Mouse (Mus musculus) CH12.LX (cell line): ENCODE measurements around the gene Strn. TPM values are rescaled to one million over a fixed set of nuclear protein-coding genes. Genes with fewer than 3 reads are reported as not detected.

ENCODE experiments used
- DNase-seq: peaks from one replicate; pipeline ENCODE4 v3.0.0-alpha.2; 2013; ENCODE audit errors: extremely low read depth
- H3K27ac ChIP-seq: 2 replicates; pipeline ENCODE4 v1.5.1; 2012; ENCODE audit warnings: low read depth, mild to moderate bottlenecking, control low read depth, moderate library complexity; ENCODE audit not compliant: insufficient read depth
- H3K27me3 ChIP-seq: replicated peaks from 2 replicates; pipeline ENCODE3; 2012; ENCODE audit warnings: inconsistent platforms
- H3K36me3 ChIP-seq, 2 experiments: replicated peaks in 1 of 2; 2 replicates each; pipeline versions ENCODE3 to v1.6.1; 2012; ENCODE audit warnings: inconsistent platforms in 1 of 2, low read length in 1 of 2, mild to moderate bottlenecking in 1 of 2, mixed read lengths in 1 of 2, moderate library complexity in 1 of 2; ENCODE audit not compliant: control insufficient read depth in 1 of 2, insufficient read depth in 1 of 2
- H3K4me1 ChIP-seq, 2 experiments: 2 replicates each; pipeline ENCODE4 v1.6.1; 2012; ENCODE audit warnings: inconsistent platforms in 1 of 2, moderate library complexity in 1 of 2; ENCODE audit not compliant: insufficient read depth in 2 of 2, control insufficient read depth in 1 of 2
- H3K4me2 ChIP-seq: 2 replicates; pipeline ENCODE4 v1.6.1; 2012; ENCODE audit warnings: low read depth, mild to moderate bottlenecking, control low read depth; ENCODE audit not compliant: poor library complexity, insufficient read depth, severe bottlenecking
- H3K4me3 ChIP-seq, 3 experiments: fragments of 150-350 bp in 1 of 3; sonication (generic) in 1 of 3; replicated peaks in 1 of 3; 2 replicates each; pipeline versions ENCODE3 to v1.5.1; 2011 to 2012; ENCODE audit warnings: low read depth in 2 of 3, low read length in 2 of 3, mild to moderate bottlenecking in 2 of 3, moderate library complexity in 2 of 3, control low read depth in 1 of 3, improper control_type of control experiment in 1 of 3, inconsistent platforms in 1 of 3, mixed read lengths in 1 of 3; ENCODE audit not compliant: poor library complexity in 1 of 3
- H3K79me2 ChIP-seq: replicated peaks from 2 replicates; pipeline ENCODE4 v1.6.1; 2012; ENCODE audit warnings: mild to moderate bottlenecking, moderate library complexity; ENCODE audit not compliant: control insufficient read depth, poor library complexity, insufficient read depth, severe bottlenecking; ENCODE audit errors: extremely low read depth
- H3K9ac ChIP-seq: 2 replicates; pipeline ENCODE4 v1.6.1; 2012; ENCODE audit warnings: low read depth, mild to moderate bottlenecking, control low read depth, moderate library complexity; ENCODE audit not compliant: insufficient read depth
- H3K9me3 ChIP-seq: replicated peaks from 2 replicates; pipeline ENCODE3; 2012; ENCODE audit warnings: low read length, inconsistent platforms, mixed read lengths
- BHLHE40 ChIP-seq: IDR thresholded peaks from 2 replicates; pipeline ENCODE4 v1.6.1; 2011; ENCODE audit warnings: mild to moderate bottlenecking, low read depth, low read length, improper control_type of control experiment
- CHD1 ChIP-seq: IDR thresholded peaks from 2 replicates; pipeline ENCODE4 v1.6.1; 2012; ENCODE audit warnings: low read depth, low read length, improper control_type of control experiment, inconsistent platforms
- CTCF ChIP-seq, 2 experiments: IDR thresholded peaks in 1 of 2; conservative IDR thresholded peaks in 1 of 2; 2 replicates each; pipeline ENCODE4 v1.5.1; 2011 to 2012; ENCODE audit warnings: low read depth in 2 of 2, low read length in 2 of 2, improper control_type of control experiment in 1 of 2, inconsistent platforms in 1 of 2, mild to moderate bottlenecking in 1 of 2, moderate library complexity in 1 of 2
- E2F4 ChIP-seq: IDR thresholded peaks from 2 replicates; pipeline ENCODE4 v1.6.1; 2011; ENCODE audit warnings: low read depth, low read length, improper control_type of control experiment; ENCODE audit not compliant: insufficient replicate concordance
- ETS1 ChIP-seq: conservative IDR thresholded peaks from 2 replicates; pipeline ENCODE4 v1.6.1; 2012; ENCODE audit warnings: low read depth, mild to moderate bottlenecking, inconsistent platforms, low read length, improper control_type of control experiment, moderate library complexity
- MAX ChIP-seq: IDR thresholded peaks from 2 replicates; pipeline ENCODE4 v1.6.1; 2011; ENCODE audit warnings: low read length, improper control_type of control experiment
- MEF2A ChIP-seq: IDR thresholded peaks from 2 replicates; pipeline ENCODE4 v1.6.1; 2014; ENCODE audit warnings: low read depth, mild to moderate bottlenecking, inconsistent platforms, low read length, improper control_type of control experiment, borderline replicate concordance
- NELFE ChIP-seq: IDR thresholded peaks from 2 replicates; pipeline ENCODE4 v1.6.1; 2011; ENCODE audit warnings: low read depth, low read length, improper control_type of control experiment
- POLR2A ChIP-seq: IDR thresholded peaks from 2 replicates; pipeline ENCODE4 v1.6.1; 2011; ENCODE audit warnings: low read depth, mild to moderate bottlenecking, improper control_type of control experiment, low read length
- TCF12 ChIP-seq: IDR thresholded peaks from 2 replicates; pipeline ENCODE4 v1.6.1; 2014; ENCODE audit warnings: low read depth, mild to moderate bottlenecking, inconsistent platforms, low read length, improper control_type of control experiment
- ZC3H11A ChIP-seq: IDR thresholded peaks from 2 replicates; pipeline ENCODE4 v1.6.1; 2012; ENCODE audit warnings: low read depth, mild to moderate bottlenecking, inconsistent platforms, low read length, improper control_type of control experiment
- dilution Hi-C: fragments of 300-500 bp; cut with MboI; formaldehyde crosslinking; loops from 2 replicates; pipeline ENCODE4 v1.14.3; 2020; ENCODE audit warnings: low sequenced_read_pairs; ENCODE audit not compliant: extremely low pct_unique_long_range_greater_than_20kb, extremely low pct_ligation_motif_present
- in situ Hi-C: fragments of 300-500 bp; cut with MboI; formaldehyde crosslinking; loops from 3 replicates; pipeline ENCODE4 v1.14.3; 2019; ENCODE audit warnings: low sequenced_read_pairs, low pct_ligation_motif_present, low pct_unique_long_range_greater_than_20kb, mixed read lengths
- polyA plus RNA-seq: library from polyadenylated mRNA; unstranded; fragments of >175 nt; gene quantifications from 2 replicates; pipeline ENCODE4 v1.2.1, GENCODE M21; 2012; ENCODE audit warnings: low read depth; ENCODE audit not compliant: insufficient read length
- total RNA-seq, 2 experiments: library from RNA; depleted of rRNA; stranded (reverse); fragments of 300-350 nt in 1 of 2; fragments of >200 nt in 1 of 2; gene quantifications; 2 replicates each; pipeline ENCODE4 v1.2.3; 2012 to 2014

Gene Strn
- total and polyA plus RNA-seq, 3 experiments: 9.9 to 14.3 (median 12.3) TPM

DNA sequence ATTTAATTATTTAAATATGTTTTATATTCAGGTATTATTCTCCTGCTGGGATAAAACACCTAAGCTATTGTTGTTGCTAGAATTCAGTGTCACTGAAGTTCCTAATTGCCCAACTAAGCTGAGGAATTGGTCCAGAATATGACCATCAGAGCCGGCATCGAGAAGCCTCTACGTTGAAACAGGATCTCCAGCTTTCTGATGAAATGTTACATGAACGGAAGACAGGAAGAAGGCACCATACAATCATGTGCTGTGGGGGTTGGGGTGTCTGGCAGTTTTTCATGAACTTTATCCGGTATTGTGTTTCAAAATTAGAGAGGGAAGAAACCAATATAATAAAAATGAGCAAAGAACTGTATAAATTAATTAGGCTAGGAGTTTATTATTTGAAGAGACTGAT is 26.3 kb upstream of the Strn start:
- H3K9me3 ChIP-seq: no peaks in the 10 kb centered on the region
- H3K79me2 ChIP-seq: no peaks in the 10 kb centered on the region
- H3K27ac ChIP-seq: no peak overlapping the region
- no peak overlapping the region for H3K9ac ChIP-seq
- H3K4me3 ChIP-seq: no peak overlapping the region
- no peak for DNase-seq
- H3K36me3 ChIP-seq: peaks cover 26 to 53% of the 10 kb centered on the region in 2 experiments
- dilution Hi-C loops (no loop called here), in situ Hi-C loops (no loop called here)
- no peaks in the 10 kb centered on the region for H3K27me3 ChIP-seq
- peaks cover 2 to 30% of the 10 kb centered on the region in 2 experiments; a peak in 2 of 4 replicates for H3K4me1 ChIP-seq
- TF ChIP-seq E2F4 (no peak), TCF12 (no peak), CTCF (conservative IDR thresholded peaks at IDR 0.05 in 1 of 2, IDR thresholded peaks at IDR 0.05 in 1 of 2; ENCODE audit: low read depth in 2 of 2, low read length in 2 of 2) (no peak), NELFE (no peak), CHD1 (no peak), MEF2A (no peak), POLR2A (no peak), ZC3H11A (no peak)
- no peak overlapping the region for H3K4me2 ChIP-seq

DNA sequence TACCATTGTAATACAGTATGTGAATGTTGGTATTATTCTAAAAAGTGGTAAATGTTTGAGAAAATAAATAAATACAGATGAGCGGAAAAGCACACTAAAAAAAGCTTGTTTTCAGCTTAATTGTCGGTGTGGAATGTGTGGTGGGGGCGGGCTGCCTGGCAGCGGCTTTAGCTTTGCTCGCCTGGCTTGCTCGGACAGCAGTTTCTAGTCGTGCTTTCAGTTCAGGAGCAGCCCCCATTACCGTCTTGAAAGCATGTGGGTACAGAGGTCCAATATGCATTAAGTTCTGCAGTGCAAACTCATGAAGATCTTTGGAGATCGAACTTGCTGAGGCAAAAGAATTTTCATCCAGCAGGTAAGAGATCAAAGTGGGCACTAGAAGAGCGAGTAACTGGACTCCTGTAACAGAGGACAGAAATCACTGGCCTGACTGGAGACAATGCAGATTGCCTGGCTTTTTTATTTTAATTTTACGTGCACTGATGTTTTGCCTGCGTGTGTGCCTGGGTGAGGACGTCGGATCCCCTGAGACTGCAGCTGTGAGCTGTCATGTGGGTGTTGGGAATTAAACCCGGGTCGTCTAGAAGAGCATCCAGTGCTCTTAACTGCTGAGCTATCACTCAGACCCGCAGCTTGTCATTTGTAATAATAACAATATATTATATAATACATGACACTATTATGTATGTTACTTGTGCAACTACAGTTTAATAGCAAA is 16.1 kb upstream of the Strn start:
- TF ChIP-seq BHLHE40: 0 out of 2 replicates have a peak, but pooled peaks have one; percentile 36
- TF ChIP-seq CHD1: no peak
- 0 out of 2 replicates have a peak, but pooled peaks have one; percentile 27 for TF ChIP-seq ETS1
- TF ChIP-seq, all 38 proteins: peak for 2
- DNase-seq: peak; percentile 62
- no peaks in the 10 kb centered on the region for H3K27me3 ChIP-seq
- H3K4me3 ChIP-seq: peak overlapping the region in 1 of 3 experiments; percentile 40
- dilution Hi-C loops (no loop called here), in situ Hi-C loops (loop anchor here (10.0 kb wide), 1 partner anchor 148 kb away; no protein-coding TSS in a partner anchor)
- H3K36me3 ChIP-seq: peaks cover 12 to 44% of the 10 kb centered on the region in 2 experiments
- H3K9me3 ChIP-seq: no peaks in the 10 kb centered on the region
- H3K79me2 ChIP-seq: no peaks in the 10 kb centered on the region
- no peak overlapping the region; the same call in 1 of the 2 replicates for H3K9ac ChIP-seq
- 0 out of 2 replicates have a peak overlapping the region, but pooled peaks have one; percentile 7 for H3K27ac ChIP-seq
- H3K4me2 ChIP-seq: peak overlapping the region; percentile 51
- peaks cover 4 to 41% of the 10 kb centered on the region in 2 experiments; a peak in 3 of 4 replicates for H3K4me1 ChIP-seq

DNA sequence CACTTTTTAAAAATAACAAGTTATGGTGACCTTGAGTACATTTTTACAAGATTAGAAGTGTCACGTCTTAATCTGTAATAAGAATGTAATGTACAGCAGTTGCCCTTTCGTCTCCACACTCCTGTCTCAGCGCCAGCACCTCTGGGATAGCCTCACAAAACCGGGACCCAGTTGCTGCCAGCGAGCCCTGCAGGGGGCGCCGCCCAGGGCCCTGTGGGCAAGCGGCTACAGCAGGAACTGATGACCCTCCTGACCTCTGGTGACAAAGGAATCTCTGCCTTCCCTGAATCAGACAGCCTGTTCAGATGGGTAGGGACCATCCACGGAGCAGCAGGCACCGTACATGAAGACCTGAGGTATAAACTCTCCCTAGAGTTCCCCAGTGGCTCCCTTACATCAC is 15.1 kb upstream of the Strn start:
- H3K9me3 ChIP-seq: no peaks in the 10 kb centered on the region
- dilution Hi-C loops (no loop called here), in situ Hi-C loops (loop anchor here (10.0 kb wide), 1 partner anchor 147 kb away; no protein-coding TSS in a partner anchor)
- peak overlapping the region; percentile 43; the same call in 1 of the 2 replicates for H3K27ac ChIP-seq
- H3K27me3 ChIP-seq: no peaks in the 10 kb centered on the region
- no peak overlapping the region for H3K9ac ChIP-seq
- H3K36me3 ChIP-seq: peaks cover 12 to 35% of the 10 kb centered on the region in 2 experiments
- no peak overlapping the region for H3K4me3 ChIP-seq
- DNase-seq: no peak
- no peak for TF ChIP-seq MAX
- peak; percentile 22 to 49; a peak in 2 of 4 replicates for TF ChIP-seq CTCF (conservative IDR thresholded peaks at IDR 0.05 in 1 of 2, IDR thresholded peaks at IDR 0.05 in 1 of 2; ENCODE audit: low read depth in 2 of 2, low read length in 2 of 2)
- TF ChIP-seq, all 38 proteins: peak for 1
- Histone ChIP-seq H3K4me1 (peaks cover 4 to 48% of the 10 kb centered on the region in 2 experiments; a peak in 3 of 4 replicates), H3K4me2 (0 out of 2 replicates have a peak overlapping the region, but pooled peaks have one; percentile 3), H3K79me2 (no peaks in the 10 kb centered on the region)
